Mouse (Mus musculus) bone marrow macrophage, adult 2 months (primary cell): ENCODE data around the gene Tssk6. TPM values are rescaled to one million over a fixed set of nuclear protein-coding genes. Genes with fewer than 3 reads are reported as not detected.
"Not testable (repeated sequence)": the region's sequence is repeated elsewhere in the genome, so short reads cannot be mapped to it uniquely, and the experiment has no call there.

Source experiments
- H3K27ac ChIP-seq: 2 replicates; pipeline ENCODE4 v1.5.1; 2012; ENCODE audit warnings: low read depth, low read length; ENCODE audit not compliant: insufficient read depth
- H3K4me1 ChIP-seq: 2 replicates; pipeline ENCODE4 v1.6.1; 2012; ENCODE audit warnings: low read length; ENCODE audit not compliant: control insufficient read depth, insufficient read depth
- H3K4me3 ChIP-seq: 2 replicates; pipeline ENCODE4 v1.5.1; 2012; ENCODE audit warnings: mild to moderate bottlenecking, low read length, moderate library complexity; ENCODE audit not compliant: insufficient read depth
- CTCF ChIP-seq: IDR thresholded peaks from 2 replicates; pipeline ENCODE4 v1.5.1; 2012; ENCODE audit warnings: low read depth, mild to moderate bottlenecking, low read length, moderate library complexity
- POLR2A ChIP-seq: IDR thresholded peaks from 2 replicates; pipeline ENCODE4 v1.6.1; 2012; ENCODE audit warnings: mild to moderate bottlenecking, low read depth, low read length, borderline replicate concordance
- polyA plus RNA-seq: library from polyadenylated mRNA; stranded (reverse); fragments of >200 nt; gene quantifications from 2 replicates; pipeline ENCODE4 v1.2.4, GENCODE M21; 2012; ENCODE audit not compliant: missing spikeins, insufficient read depth, insufficient read length

Gene Tssk6
- polyA plus RNA-seq, 1 experiment, result not detected

DNA sequence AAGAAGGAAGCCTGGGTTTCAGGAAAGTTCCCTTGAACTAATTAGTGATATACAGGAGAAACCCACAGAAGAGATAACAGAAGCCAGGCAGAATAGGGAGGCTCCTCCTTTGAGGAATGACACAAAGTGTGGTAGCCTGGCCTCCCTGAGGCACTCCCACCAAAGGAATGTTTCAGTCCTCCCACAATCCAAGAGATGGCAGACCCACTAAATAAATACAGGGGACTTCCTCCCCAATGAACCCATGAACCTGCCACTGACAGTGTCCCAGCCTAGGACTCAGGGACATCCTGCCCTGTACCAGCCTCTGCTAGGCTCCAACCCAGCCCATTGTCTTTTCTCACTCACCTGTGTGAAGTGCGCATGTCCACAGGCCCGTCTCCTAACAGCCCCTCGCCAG lies 33.4 kb downstream of the Tssk6 start:
- TF ChIP-seq CTCF (no peak), POLR2A (no peak)
- H3K27ac ChIP-seq, result no peak overlapping the region
- peaks cover 52% of the 10 kb centered on the region for H3K4me1 ChIP-seq
- H3K4me3 ChIP-seq, result no peak overlapping the region

DNA sequence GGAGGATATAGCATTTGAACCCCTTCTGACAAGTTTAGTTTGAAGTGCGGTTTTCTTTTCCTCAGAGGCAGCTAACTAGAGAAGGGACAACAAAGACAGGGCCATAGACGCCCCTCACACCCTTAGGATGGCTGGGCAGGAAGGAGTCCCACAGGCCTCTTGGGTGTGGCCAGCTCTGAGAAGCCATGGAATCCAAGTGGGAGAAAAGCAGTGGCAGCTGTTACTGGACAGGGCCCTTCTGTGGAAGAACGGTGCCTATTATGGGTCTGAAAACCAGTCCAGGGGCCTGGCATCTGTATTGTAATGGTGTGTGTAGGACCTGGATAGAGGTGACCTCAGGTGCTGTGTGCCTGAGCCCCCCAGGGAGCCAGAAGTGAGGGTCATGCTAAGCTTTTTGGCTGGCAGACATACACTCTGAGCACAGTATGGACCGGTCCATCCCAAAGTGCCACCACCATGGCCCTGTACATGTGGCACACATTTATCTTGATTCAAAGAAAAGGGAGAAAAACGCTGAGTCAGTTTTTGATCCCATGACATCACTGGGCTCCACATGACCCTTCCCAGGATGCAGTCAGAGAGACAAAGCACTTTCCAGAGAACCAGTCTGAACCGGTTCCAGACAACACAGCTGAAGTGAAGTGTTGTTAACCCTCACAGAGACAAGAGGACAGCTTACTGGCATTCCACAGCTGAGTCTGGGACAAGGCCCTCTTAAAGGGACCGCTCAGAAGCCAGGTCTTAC lies 34.2 kb downstream of the Tssk6 start:
- TF ChIP-seq CTCF (no peak), POLR2A (no peak)
- peak overlapping the region; percentile 47 for H3K27ac ChIP-seq
- H3K4me1 ChIP-seq, result peaks cover 59% of the 10 kb centered on the region
- no peak overlapping the region for H3K4me3 ChIP-seq

- Histone ChIP-seq H3K27ac (peak overlapping the region; percentile 42), H3K4me1 (peaks cover 63% of the 10 kb centered on the region), H3K4me3 (no peak overlapping the region)
- TF ChIP-seq CTCF, result no peak
- no peak for TF ChIP-seq POLR2A
Measured at GRCm38 (mm10) chr8:69937466-69937865, 35.5 kb downstream of the Tssk6 start.

DNA sequence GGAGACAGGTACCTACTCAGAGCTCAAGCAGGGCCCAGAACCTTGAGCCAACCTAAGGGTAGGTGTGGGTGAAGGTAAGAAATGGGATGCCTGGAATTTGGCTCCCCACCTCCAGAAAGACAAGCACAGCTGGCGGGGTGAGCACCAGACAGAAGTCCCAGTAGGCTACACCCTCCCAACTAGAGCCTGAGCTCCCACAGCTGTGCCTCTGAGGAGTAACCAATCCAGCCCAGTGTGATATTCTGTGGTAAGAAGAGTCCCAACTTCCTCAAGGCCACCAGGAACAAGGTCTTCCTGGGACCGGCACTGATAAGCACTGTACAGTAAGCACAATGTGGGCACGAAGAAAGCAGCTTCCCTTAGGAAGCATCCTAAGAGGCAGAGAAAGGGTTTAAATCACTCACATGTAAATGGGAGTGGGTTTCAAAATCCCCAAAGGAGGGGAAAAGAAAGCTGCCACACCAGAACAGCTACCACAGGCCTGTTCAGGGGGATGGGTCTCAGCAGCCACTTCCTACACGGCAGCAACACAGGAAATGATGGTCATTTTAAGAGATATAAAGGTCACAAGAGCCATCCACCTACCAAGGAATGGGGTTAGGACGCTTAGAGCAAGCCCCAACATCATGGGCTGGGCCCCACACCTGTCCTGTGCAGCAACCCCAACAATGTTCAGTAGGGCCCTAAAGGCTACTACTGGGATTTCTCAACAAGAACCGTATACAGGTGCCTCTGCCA lies 36.4 kb downstream of the Tssk6 start:
- TF ChIP-seq POLR2A (no peak), CTCF (no peak)
- no peak overlapping the region for H3K4me3 ChIP-seq
- peak overlapping the region; percentile 68 for H3K27ac ChIP-seq
- peaks cover 63% of the 10 kb centered on the region for H3K4me1 ChIP-seq

GRCm38 (mm10) chr8:69939633-69940032 lies 37.6 kb downstream of the Tssk6 start:
- TF ChIP-seq POLR2A (no peak), CTCF (no peak)
- Histone ChIP-seq H3K27ac (no peak overlapping the region), H3K4me3 (no peak overlapping the region), H3K4me1 (peaks cover 58% of the 10 kb centered on the region)

GRCm38 (mm10) chr8:69940386-69940785 lies 38.4 kb downstream of the Tssk6 start:
- Histone ChIP-seq H3K4me1 (peaks cover 57% of the 10 kb centered on the region), H3K4me3 (no peak overlapping the region), H3K27ac (no peak overlapping the region)
- TF ChIP-seq POLR2A, result no peak
- TF ChIP-seq CTCF, result no peak

- not testable (repeated sequence) for H3K27ac ChIP-seq, H3K4me3 ChIP-seq
- peaks cover 38% of the 10 kb centered on the region for H3K4me1 ChIP-seq
Measured at GRCm38 (mm10) chr8:69942495-69942894, 40.5 kb downstream of the Tssk6 start.

- Histone ChIP-seq H3K27ac (no peak overlapping the region), H3K4me3 (no peak overlapping the region), H3K4me1 (peaks cover 37% of the 10 kb centered on the region)
- no peak for TF ChIP-seq POLR2A
- TF ChIP-seq CTCF, result no peak
Measured at GRCm38 (mm10) chr8:69950300-69950699, 48.3 kb downstream of the Tssk6 start.

Other genes starting within 250 kb of the Tssk6 start
- 1.5 and 1.9 TPM in 2 replicates for gene Zfp964, start 247.7 kb upstream of the Tssk6 start, polyA plus RNA-seq
- gene Zfp869, start 191.5 kb upstream of the Tssk6 start, polyA plus RNA-seq, result 18.4 and 21.8 TPM in 2 replicates
- gene Zfp963, start 152.2 kb upstream of the Tssk6 start, polyA plus RNA-seq, result 4.2 and 4.5 TPM in 2 replicates
- gene Gm20422, start 127.3 kb upstream of the Tssk6 start, polyA plus RNA-seq, result 2.8 and 3.0 TPM in 2 replicates
- gene Atp13a1, start 111.0 kb upstream of the Tssk6 start, polyA plus RNA-seq, result 25.7 and 31.2 TPM in 2 replicates
- gene Zfp866, start 111.0 kb upstream of the Tssk6 start, polyA plus RNA-seq, result 17.6 and 19.3 TPM in 2 replicates
- 164 and 201 TPM in 2 replicates for gene Gmip, start 93.5 kb upstream of the Tssk6 start, polyA plus RNA-seq
- 0.91 and 1.0 TPM in 2 replicates for gene Lpar2, start 79.8 kb upstream of the Tssk6 start, polyA plus RNA-seq
- 7.5 and 8.0 TPM in 2 replicates for gene Pbx4, start 69.7 kb upstream of the Tssk6 start, polyA plus RNA-seq
- gene Cilp2, start 14.5 kb upstream of the Tssk6 start, polyA plus RNA-seq, result not detected in 2 replicates
- 86.8 and 90.6 TPM in 2 replicates for gene Ndufa13, start 374 bp downstream of the Tssk6 start, polyA plus RNA-seq
- gene Yjefn3, start 528 bp downstream of the Tssk6 start, polyA plus RNA-seq, result not detected in 2 replicates
- 36.5 and 36.9 TPM in 2 replicates for gene Gatad2a, start 94.2 kb downstream of the Tssk6 start, polyA plus RNA-seq
- gene Mau2, start 140.6 kb downstream of the Tssk6 start, polyA plus RNA-seq, result 47.2 and 51.1 TPM in 2 replicates
- 23.4 and 25.5 TPM in 2 replicates for gene Sugp1, start 140.6 kb downstream of the Tssk6 start, polyA plus RNA-seq
- gene Tm6sf2, start 170.7 kb downstream of the Tssk6 start, polyA plus RNA-seq, result not detected in 2 replicates
- not detected in 2 replicates for gene Hapln4, start 181.3 kb downstream of the Tssk6 start, polyA plus RNA-seq
- not detected in 2 replicates for gene Ncan, start 218.7 kb downstream of the Tssk6 start, polyA plus RNA-seq
- 21.2 and 21.9 TPM in 2 replicates for gene Nr2c2ap, start 229.1 kb downstream of the Tssk6 start, polyA plus RNA-seq
- 13.5 and 15.8 TPM in 2 replicates for gene Rfxank, start 237.0 kb downstream of the Tssk6 start, polyA plus RNA-seq
- gene Borcs8, start 237.3 kb downstream of the Tssk6 start, polyA plus RNA-seq, result 43.3 and 51.9 TPM in 2 replicates
- gene Mef2b, start 237.5 kb downstream of the Tssk6 start, polyA plus RNA-seq, result not detected in 2 replicates